Mouse (Mus musculus) Muller cell, postnatal 12 days (primary cell): ENCODE measurements at regions not wholly inside any gene's neighbourhood (a gene's known extent, or its start where the extent isn't known, plus 50 kb on each side); places are given as distances from the start of the nearest gene placed in this dataset.
"Not testable (repeated sequence)": the region's sequence is repeated elsewhere in the genome, so short reads cannot be mapped to it uniquely, and the experiment has no call there.

Experiments used
- DNase-seq: peaks from one replicate; pipeline ENCODE4 v3.0.0-alpha.2; 2015; ENCODE audit errors: inconsistent ontology term

DNA sequence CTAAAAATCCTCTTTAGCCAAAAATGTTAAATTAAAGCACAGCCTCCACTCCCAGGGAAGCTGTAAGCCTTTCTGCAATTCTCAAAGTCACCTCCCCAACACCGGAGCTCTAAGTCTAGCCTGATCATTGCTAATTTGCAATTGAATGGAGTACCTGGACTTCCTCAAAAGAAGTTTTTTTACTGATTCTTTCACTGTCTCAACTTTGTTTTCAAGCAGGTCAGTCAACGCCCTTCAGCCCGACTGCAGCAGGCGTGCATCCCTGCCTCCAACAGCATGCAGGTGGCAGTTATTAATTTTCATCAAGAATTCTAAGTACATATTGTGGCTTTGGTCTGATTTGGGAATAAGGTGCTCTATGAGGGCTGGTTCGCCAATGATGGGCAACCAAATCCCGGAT, 589.0 kb upstream of the Cadm2 start:
- not testable (repeated sequence) for DNase-seq

GRCm38 (mm10) chr16:68204908-68205307, 584.2 kb upstream of the Cadm2 start:
- not testable (repeated sequence) for DNase-seq

GRCm38 (mm10) chr16:68164645-68165044, 543.9 kb upstream of the Cadm2 start:
- no peak for DNase-seq

DNA sequence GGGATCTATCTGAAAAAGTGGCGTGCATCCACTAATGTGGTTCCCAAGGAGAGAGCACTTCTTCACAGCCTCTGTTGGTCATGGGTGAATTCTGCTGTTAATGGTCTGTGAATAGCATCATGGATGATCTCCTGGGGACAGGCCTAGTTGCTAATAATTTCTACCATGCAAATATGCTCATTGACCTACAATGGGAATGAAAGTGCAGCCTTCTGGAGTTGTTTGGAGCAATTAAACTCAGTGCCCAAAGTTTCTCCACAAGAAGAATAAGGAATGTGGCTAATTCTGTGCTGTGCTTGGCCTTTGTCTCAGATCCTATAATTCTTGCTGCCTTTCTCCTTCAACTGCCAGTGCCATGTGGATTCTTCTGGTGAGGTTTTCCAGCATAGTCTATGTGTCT, 532.8 kb upstream of the Cadm2 start:
- DNase-seq = peak; percentile 66
